Mouse (Mus musculus) G1E (cell line): ENCODE data around the gene Slc6a20a.

ENCODE experiments used
- CTCF ChIP-seq: IDR thresholded peaks from 2 replicates; pipeline ENCODE4 v1.5.1; 2012; ENCODE audit warnings: low read depth, low read length, inconsistent platforms, mixed read lengths
- GATA1 ChIP-seq: IDR thresholded peaks from 2 replicates; pipeline ENCODE4 v1.6.1; 2012; ENCODE audit warnings: borderline replicate concordance, low read length, inconsistent platforms, mixed read lengths
- GATA2 ChIP-seq: IDR thresholded peaks from 2 replicates; pipeline ENCODE4 v1.6.1; 2012; ENCODE audit warnings: low read depth, low read length, inconsistent platforms, borderline replicate concordance
- POLR2AphosphoS5 ChIP-seq: IDR thresholded peaks from 2 replicates; pipeline ENCODE4 v1.6.1; 2012; ENCODE audit warnings: low read depth, low read length, inconsistent platforms; ENCODE audit not compliant: insufficient replicate concordance

- no peak for TF ChIP-seq CTCF
- no peak for TF ChIP-seq POLR2AphosphoS5
- TF ChIP-seq GATA2 = no peak
- no peak for TF ChIP-seq GATA1
Observed at GRCm38 (mm10) chr9:123631666-123632065, 47.0 kb downstream of the Slc6a20a start.
